Mouse (Mus musculus) midbrain, embryonic 16.5 days (tissue): Measurements from ENCODE around the gene Dennd1a. TPM values are rescaled to one million over a fixed set of nuclear protein-coding genes. Genes with fewer than 3 reads are reported as not detected.

Experiments used
- ATAC-seq: fragments of 200-750 bp; cut with Nextera tagmentation; 2 replicates; pipeline ENCODE4 v1.8.0; 2017; ENCODE audit warnings: moderate TSS enrichment
- H3K27ac ChIP-seq: fragments of 300-500 bp; sonication (generic); 2 replicates; pipeline ENCODE4 v1.5.1; 2014; ENCODE audit warnings: mild to moderate bottlenecking, low read length, mixed read lengths
- H3K27me3 ChIP-seq: fragments of 300-500 bp; sonication (generic); 2 replicates; pipeline ENCODE4 v1.6.1; 2014; ENCODE audit warnings: low read depth, low read length, mixed read lengths; ENCODE audit not compliant: control insufficient read depth, insufficient read depth
- H3K36me3 ChIP-seq: fragments of 300-500 bp; sonication (generic); 2 replicates; pipeline ENCODE4 v1.6.1; 2014; ENCODE audit warnings: mild to moderate bottlenecking, low read length, moderate library complexity, mixed read lengths; ENCODE audit not compliant: control insufficient read depth, insufficient read depth
- H3K4me1 ChIP-seq: fragments of 300-500 bp; sonication (generic); 2 replicates; pipeline ENCODE4 v1.6.1; 2014; ENCODE audit warnings: mild to moderate bottlenecking, low read length, mixed read lengths; ENCODE audit not compliant: control insufficient read depth, insufficient read depth
- H3K4me2 ChIP-seq: fragments of 300-500 bp; sonication (generic); 2 replicates; pipeline ENCODE4 v1.6.1; 2014; ENCODE audit warnings: mild to moderate bottlenecking, low read length, mixed read lengths
- H3K4me3 ChIP-seq: fragments of 300-500 bp; sonication (generic); 2 replicates; pipeline ENCODE4 v1.5.1; 2014; ENCODE audit warnings: low read depth, mild to moderate bottlenecking, low read length, moderate library complexity, mixed read lengths
- H3K9ac ChIP-seq: fragments of 300-500 bp; sonication (generic); 2 replicates; pipeline ENCODE4 v1.6.1; 2014; ENCODE audit warnings: low read depth, low read length, mixed read lengths
- H3K9me3 ChIP-seq: fragments of 300-500 bp; sonication (generic); replicated peaks from 2 replicates; pipeline ENCODE4 v1.6.1; 2014; ENCODE audit warnings: mild to moderate bottlenecking, low read length, mixed read lengths; ENCODE audit not compliant: control insufficient read depth, poor library complexity, severe bottlenecking
- WGBS: fragments of 180-500 bp; shearing (Covaris S2); extraction: QIAGEN DNeasy Blood & Tissue Kit; methylation state at CpG from one replicate; pipeline ENCODE4 v1.1.7; 2014; 5-methylcytosine and 5-hydroxymethylcytosine counted together
- polyA plus RNA-seq: library from polyadenylated mRNA; unstranded; fragments of >200 nt; fragmentation: Nextera tagmentation; extraction: Ambion mirVana; gene quantifications from 2 replicates; pipeline ENCODE4 v1.2.1, GENCODE M21; 2015

The Dennd1a gene
- polyA plus RNA-seq, 1 experiment from 2014 or later = 21.7 TPM

GRCm38 (mm10) chr2:37925413-37926132, 361.6 kb downstream of the Dennd1a start:
- ATAC-seq = 0 out of 2 replicates have a peak, but pooled peaks have one; percentile 46
- 0 out of 2 replicates have a peak, but pooled peaks cover 2% of the 10 kb centered on the region for H3K27me3 ChIP-seq

GRCm38 (mm10) chr2:37908721-37909506, 378.3 kb downstream of the Dennd1a start:
- no peak overlapping the region for H3K4me2 ChIP-seq
- 37% methylated on average over 5 of the region's 5 CpGs for WGBS
- peak; percentile 92 for ATAC-seq

More at GRCm38 (mm10) chr2:37925413-37926132, 361.6 kb downstream of the Dennd1a start:
- Histone ChIP-seq H3K9ac (0 out of 2 replicates have a peak overlapping the region, but pooled peaks have one; percentile 20), H3K4me1 (peaks cover 6% of the 10 kb centered on the region; the same call in 1 of the 2 replicates), H3K27ac (no peak overlapping the region), H3K36me3 (no peaks in the 10 kb centered on the region), H3K4me2 (no peak overlapping the region), H3K4me3 (no peak overlapping the region), H3K9me3 (no peaks in the 10 kb centered on the region)
- 23% methylated on average over 6 of the region's 6 CpGs for WGBS

GRCm38 (mm10) chr2:37908296-37908695, 378.9 kb downstream of the Dennd1a start:
- Histone ChIP-seq H3K9ac (no peak overlapping the region), H3K4me2 (no peak overlapping the region), H3K27ac (peak overlapping the region; percentile 53; the same call in 1 of the 2 replicates), H3K36me3 (no peaks in the 10 kb centered on the region), H3K27me3 (no peaks in the 10 kb centered on the region), H3K4me1 (peaks cover 6% of the 10 kb centered on the region; the same call in 1 of the 2 replicates), H3K9me3 (no peaks in the 10 kb centered on the region), H3K4me3 (no peak overlapping the region)
- no peak for ATAC-seq
- WGBS = 71% methylated on average over 3 of the region's 3 CpGs

More at GRCm38 (mm10) chr2:37908721-37909506, 378.3 kb downstream of the Dennd1a start:
- Histone ChIP-seq H3K4me3 (no peak overlapping the region), H3K36me3 (no peaks in the 10 kb centered on the region), H3K27me3 (no peaks in the 10 kb centered on the region), H3K9ac (no peak overlapping the region), H3K27ac (peak overlapping the region; percentile 53), H3K4me1 (peaks cover 6% of the 10 kb centered on the region; the same call in 1 of the 2 replicates), H3K9me3 (no peaks in the 10 kb centered on the region)

- H3K4me2 ChIP-seq = no peak overlapping the region
- H3K36me3 ChIP-seq = no peaks in the 10 kb centered on the region
- peaks cover 6% of the 10 kb centered on the region; the same call in 1 of the 2 replicates for H3K4me1 ChIP-seq
- 75% methylated on average over 2 of the region's 2 CpGs for WGBS
- no peak for ATAC-seq
- no peaks in the 10 kb centered on the region for H3K9me3 ChIP-seq
- no peak overlapping the region for H3K27ac ChIP-seq
- H3K9ac ChIP-seq = no peak overlapping the region
- H3K27me3 ChIP-seq = no peaks in the 10 kb centered on the region
- no peak overlapping the region for H3K4me3 ChIP-seq
These were observed 380.9 kb downstream of the Dennd1a start for GRCm38 (mm10) chr2:37906261-37906660.

- Histone ChIP-seq H3K9me3 (no peaks in the 10 kb centered on the region), H3K36me3 (no peaks in the 10 kb centered on the region), H3K9ac (no peak overlapping the region), H3K27ac (no peak overlapping the region), H3K4me3 (no peak overlapping the region), H3K4me2 (no peak overlapping the region), H3K4me1 (no peaks in the 10 kb centered on the region), H3K27me3 (no peaks in the 10 kb centered on the region)
- peak; percentile 71; the same call in 1 of the 2 replicates for ATAC-seq
- 52% methylated on average over 8 of the region's 8 CpGs for WGBS
These were observed 383.9 kb downstream of the Dennd1a start for GRCm38 (mm10) chr2:37903286-37903685.

GRCm38 (mm10) chr2:37883214-37883613, 404.0 kb downstream of the Dennd1a start:
- Histone ChIP-seq H3K4me2 (no peak overlapping the region), H3K27ac (no peak overlapping the region), H3K27me3 (no peaks in the 10 kb centered on the region), H3K9me3 (no peaks in the 10 kb centered on the region), H3K36me3 (no peaks in the 10 kb centered on the region), H3K4me3 (no peak overlapping the region), H3K4me1 (peaks cover 14% of the 10 kb centered on the region), H3K9ac (no peak overlapping the region)
- 39% methylated on average over 3 of the region's 3 CpGs for WGBS
- ATAC-seq = 0 out of 2 replicates have a peak, but pooled peaks have one; percentile 52

GRCm38 (mm10) chr2:37881262-37881913, 405.8 kb downstream of the Dennd1a start:
- 89% methylated on average over 5 of the region's 5 CpGs for WGBS
- Histone ChIP-seq H3K4me2 (no peak overlapping the region), H3K4me1 (peaks cover 14% of the 10 kb centered on the region), H3K27ac (no peak overlapping the region), H3K4me3 (no peak overlapping the region), H3K36me3 (no peaks in the 10 kb centered on the region), H3K9me3 (no peaks in the 10 kb centered on the region), H3K27me3 (no peaks in the 10 kb centered on the region), H3K9ac (no peak overlapping the region)
- no peak for ATAC-seq

- H3K4me2 ChIP-seq = no peak overlapping the region
- H3K4me3 ChIP-seq = no peak overlapping the region
- H3K27me3 ChIP-seq = no peaks in the 10 kb centered on the region
- peaks cover 14% of the 10 kb centered on the region for H3K4me1 ChIP-seq
- H3K9ac ChIP-seq = no peak overlapping the region
- WGBS = 18% methylated on average over 4 of the region's 4 CpGs
- no peaks in the 10 kb centered on the region for H3K36me3 ChIP-seq
- H3K9me3 ChIP-seq = no peaks in the 10 kb centered on the region
- H3K27ac ChIP-seq = peak overlapping the region; percentile 2; the same call in 1 of the 2 replicates
- peak; percentile 76 for ATAC-seq
These were observed 407.5 kb downstream of the Dennd1a start for GRCm38 (mm10) chr2:37879697-37880096.
